Mouse (Mus musculus): ENCODE data around the gene Gm5129. TPM values are rescaled to one million over a fixed set of nuclear protein-coding genes. Genes with fewer than 3 reads are reported as not detected.

Gm5129 gene
- polyA plus RNA-seq, 1 experiment from 2014 or later: not detected

GRCm38 (mm10) chr5:29708258-29708657, 27.5 kb downstream of the Gm5129 start:
- H3K36me3 ChIP-seq (replicated peaks): no peaks in the 10 kb centered on the region
- peaks cover 5% of the 10 kb centered on the region for H3K4me1 ChIP-seq
- no peak overlapping the region for H3K4me3 ChIP-seq
- no peaks in the 10 kb centered on the region for H3K9me3 ChIP-seq
- 40% methylated on average over 5 of the region's 5 CpGs for WGBS
- no peak for DNase-seq (ENCODE audit: extremely low spot score, low spot score)
- H3K27ac ChIP-seq: no peak overlapping the region
- no peaks in the 10 kb centered on the region for H3K27me3 ChIP-seq (ENCODE audit: poor library complexity, severe bottlenecking)

GRCm38 (mm10) chr5:29707241-29707640, 28.5 kb downstream of the Gm5129 start:
- no peak for DNase-seq (ENCODE audit: extremely low spot score, low spot score)
- no peaks in the 10 kb centered on the region for H3K27me3 ChIP-seq (ENCODE audit: poor library complexity, severe bottlenecking)
- 94% methylated on average over 4 of the region's 4 CpGs for WGBS
- H3K27ac ChIP-seq: no peak overlapping the region
- H3K4me3 ChIP-seq: no peak overlapping the region
- no peaks in the 10 kb centered on the region for H3K36me3 ChIP-seq (replicated peaks)
- peaks cover 5% of the 10 kb centered on the region for H3K4me1 ChIP-seq
- no peaks in the 10 kb centered on the region for H3K9me3 ChIP-seq

GRCm38 (mm10) chr5:29699520-29700202, 36.1 kb downstream of the Gm5129 start:
- 78% methylated on average over 2 of the region's 2 CpGs for WGBS
- Histone ChIP-seq H3K9me3 (0 out of 2 replicates have a peak, but pooled peaks cover 2% of the 10 kb centered on the region), H3K4me3 (no peak overlapping the region), H3K27me3 (ENCODE audit: poor library complexity, severe bottlenecking) (no peaks in the 10 kb centered on the region), H3K4me1 (no peaks in the 10 kb centered on the region), H3K36me3 (replicated peaks) (no peaks in the 10 kb centered on the region), H3K27ac (no peak overlapping the region)
- DNase-seq (ENCODE audit: extremely low spot score, low spot score): no peak

GRCm38 (mm10) chr5:29698493-29698892, 37.2 kb downstream of the Gm5129 start:
- Histone ChIP-seq H3K27ac (no peak overlapping the region), H3K27me3 (ENCODE audit: poor library complexity, severe bottlenecking) (no peaks in the 10 kb centered on the region), H3K36me3 (replicated peaks) (no peaks in the 10 kb centered on the region), H3K9me3 (0 out of 2 replicates have a peak, but pooled peaks cover 2% of the 10 kb centered on the region), H3K4me1 (no peaks in the 10 kb centered on the region), H3K4me3 (no peak overlapping the region)
- 83% methylated on average over 4 of the region's 4 CpGs for WGBS
- DNase-seq (ENCODE audit: extremely low spot score, low spot score): no peak

- H3K27me3 ChIP-seq (ENCODE audit: poor library complexity, severe bottlenecking): no peaks in the 10 kb centered on the region
- no peak for DNase-seq (ENCODE audit: extremely low spot score, low spot score)
- H3K27ac ChIP-seq: no peak overlapping the region
- whole genome bisulfite sequencing: 69% methylated on average over 7 of the region's 7 CpGs
- no peaks in the 10 kb centered on the region for H3K4me1 ChIP-seq
- no peaks in the 10 kb centered on the region for H3K9me3 ChIP-seq
- H3K36me3 ChIP-seq (replicated peaks): no peaks in the 10 kb centered on the region
- no peak overlapping the region for H3K4me3 ChIP-seq
These were observed 47.4 kb downstream of the Gm5129 start for GRCm38 (mm10) chr5:29688352-29688751.

GRCm38 (mm10) chr5:29687671-29688070, 48.1 kb downstream of the Gm5129 start:
- Histone ChIP-seq H3K4me3 (no peak overlapping the region), H3K4me1 (no peaks in the 10 kb centered on the region), H3K27me3 (ENCODE audit: poor library complexity, severe bottlenecking) (no peaks in the 10 kb centered on the region), H3K27ac (no peak overlapping the region), H3K9me3 (no peaks in the 10 kb centered on the region), H3K36me3 (replicated peaks) (no peaks in the 10 kb centered on the region)
- peak; percentile 30 for DNase-seq (ENCODE audit: extremely low spot score, low spot score)
- WGBS: 52% methylated on average over 3 of the region's 3 CpGs

Other genes with a start within 250 kb of the Gm5129 start
- gene Ube3c, start 166.7 kb downstream of the Gm5129 start, polyA plus RNA-seq (2016; fragmentation: Nextera tagmentation; extraction: Ambion mirVana): 17.4 and 20.0 TPM in 2 replicates
- gene Dnajb6, start 248 bp downstream of the Gm5129 start, polyA plus RNA-seq (2016; fragmentation: Nextera tagmentation; extraction: Ambion mirVana): 175 and 181 TPM in 2 replicates

Data from forebrain, embryonic 10.5 days (tissue).